Mouse (Mus musculus) heart, postnatal 0 days (tissue): ENCODE measurements at regions not wholly inside any gene's neighbourhood (a gene's known extent, or its start where the extent isn't known, plus 50 kb on each side); places are given as distances from the start of the nearest gene placed in this dataset.

Experiments
- CTCF ChIP-seq: IDR thresholded peaks from 2 replicates; pipeline ENCODE4 v1.5.1; 2016; ENCODE audit warnings: antibody characterized with exemption, control low read depth, low read depth
- EP300 ChIP-seq: IDR thresholded peaks from 2 replicates; pipeline ENCODE4 v1.6.1; 2016; ENCODE audit warnings: antibody characterized with exemption, low read depth

- TF ChIP-seq CTCF: no peak
- TF ChIP-seq EP300: no peak
These were observed 343.5 kb upstream of the Rgs17 start for GRCm38 (mm10) chr10:6265662-6266061.
